Mouse (Mus musculus): ENCODE results near the gene Cep152. TPM values are rescaled to one million over a fixed set of nuclear protein-coding genes. Genes with fewer than 3 reads are reported as not detected.

The Cep152 gene
- polyA plus RNA-seq, 1 experiment from 2014 or later, result 4.0 TPM

- Histone ChIP-seq H3K4me2 (ENCODE audit: low read length) (no peak overlapping the region), H3K4me3 (ENCODE audit: control insufficient read depth in 1 of 2, insufficient read depth in 1 of 2, low read depth in 1 of 2, low read length in 2 of 2) (no peak overlapping the region), H3K9me3 (ENCODE audit: control insufficient read depth, low read length) (no peaks in the 10 kb centered on the region), H3K9ac (ENCODE audit: low read length) (no peak overlapping the region), H3K27ac (replicated peaks in 1 of 2; ENCODE audit: control insufficient read depth in 1 of 2, insufficient read depth in 1 of 2, low read depth in 2 of 2, low read length in 2 of 2) (no peak overlapping the region), H3K4me1 (ENCODE audit: control insufficient read depth in 2 of 2, insufficient read depth in 2 of 2, low read length in 2 of 2) (no peaks in the 10 kb centered on the region), H3K36me3 (ENCODE audit: control insufficient read depth, insufficient read depth, low read length) (no peaks in the 10 kb centered on the region), H3K27me3 (ENCODE audit: control insufficient read depth, insufficient read depth, low read length) (no peaks in the 10 kb centered on the region)
- 78% methylated on average over 3 of the region's 3 CpGs for WGBS
- no peak for ATAC-seq (ENCODE audit: insufficient number of reproducible peaks, insufficient read depth, low FRiP score, low read depth)
These were observed 85.3 kb downstream of the Cep152 start for GRCm38 (mm10) chr2:125539640-125540039.

- H3K27ac ChIP-seq (replicated peaks in 1 of 2; ENCODE audit: control insufficient read depth in 1 of 2, insufficient read depth in 1 of 2, low read depth in 2 of 2, low read length in 2 of 2), result no peak overlapping the region
- ATAC-seq (ENCODE audit: insufficient number of reproducible peaks, insufficient read depth, low FRiP score, low read depth), result peak; percentile 76
These were observed 94.2 kb downstream of the Cep152 start for GRCm38 (mm10) chr2:125530665-125531064.

GRCm38 (mm10) chr2:125526566-125526965, 98.3 kb downstream of the Cep152 start:
- WGBS, result 69% methylated on average over 5 of the region's 5 CpGs

More at GRCm38 (mm10) chr2:125530665-125531064, 94.2 kb downstream of the Cep152 start:
- peaks cover 6% of the 10 kb centered on the region in 2 experiments; a peak in 2 of 4 replicates for H3K4me1 ChIP-seq (ENCODE audit: control insufficient read depth in 2 of 2, insufficient read depth in 2 of 2, low read length in 2 of 2)
- H3K9ac ChIP-seq (ENCODE audit: low read length), result no peak overlapping the region
- H3K9me3 ChIP-seq (ENCODE audit: control insufficient read depth, low read length), result no peaks in the 10 kb centered on the region
- WGBS, result 37% methylated on average over 6 of the region's 6 CpGs
- H3K36me3 ChIP-seq (ENCODE audit: control insufficient read depth, insufficient read depth, low read length), result no peaks in the 10 kb centered on the region
- H3K4me3 ChIP-seq (ENCODE audit: control insufficient read depth in 1 of 2, insufficient read depth in 1 of 2, low read depth in 1 of 2, low read length in 2 of 2), result no peak overlapping the region
- H3K4me2 ChIP-seq (ENCODE audit: low read length), result 0 out of 2 replicates have a peak overlapping the region, but pooled peaks have one; percentile 7
- H3K27me3 ChIP-seq (ENCODE audit: control insufficient read depth, insufficient read depth, low read length), result no peaks in the 10 kb centered on the region

GRCm38 (mm10) chr2:125525484-125525883, 99.4 kb downstream of the Cep152 start:
- Histone ChIP-seq H3K9me3 (ENCODE audit: control insufficient read depth, low read length) (0 out of 2 replicates have a peak, but pooled peaks cover 2% of the 10 kb centered on the region), H3K36me3 (ENCODE audit: control insufficient read depth, insufficient read depth, low read length) (no peaks in the 10 kb centered on the region), H3K9ac (ENCODE audit: low read length) (no peak overlapping the region), H3K4me1 (ENCODE audit: control insufficient read depth in 2 of 2, insufficient read depth in 2 of 2, low read length in 2 of 2) (peaks cover 3% of the 10 kb centered on the region in 2 experiments; a peak in 1 of 4 replicates), H3K4me3 (ENCODE audit: control insufficient read depth in 1 of 2, insufficient read depth in 1 of 2, low read depth in 1 of 2, low read length in 2 of 2) (no peak overlapping the region), H3K27me3 (ENCODE audit: control insufficient read depth, insufficient read depth, low read length) (no peaks in the 10 kb centered on the region), H3K27ac (replicated peaks in 1 of 2; ENCODE audit: control insufficient read depth in 1 of 2, insufficient read depth in 1 of 2, low read depth in 2 of 2, low read length in 2 of 2) (no peak overlapping the region), H3K4me2 (ENCODE audit: low read length) (no peak overlapping the region)
- 67% methylated on average over 2 of the region's 2 CpGs for WGBS
- no peak for ATAC-seq (ENCODE audit: insufficient number of reproducible peaks, insufficient read depth, low FRiP score, low read depth)

More at GRCm38 (mm10) chr2:125526566-125526965, 98.3 kb downstream of the Cep152 start:
- ATAC-seq (ENCODE audit: insufficient number of reproducible peaks, insufficient read depth, low FRiP score, low read depth), result no peak
- Histone ChIP-seq H3K4me2 (ENCODE audit: low read length) (no peak overlapping the region), H3K9me3 (ENCODE audit: control insufficient read depth, low read length) (0 out of 2 replicates have a peak, but pooled peaks cover 2% of the 10 kb centered on the region), H3K4me1 (ENCODE audit: control insufficient read depth in 2 of 2, insufficient read depth in 2 of 2, low read length in 2 of 2) (peaks cover 6% of the 10 kb centered on the region in 2 experiments; a peak in 2 of 4 replicates), H3K27me3 (ENCODE audit: control insufficient read depth, insufficient read depth, low read length) (no peaks in the 10 kb centered on the region), H3K27ac (replicated peaks in 1 of 2; ENCODE audit: control insufficient read depth in 1 of 2, insufficient read depth in 1 of 2, low read depth in 2 of 2, low read length in 2 of 2) (no peak overlapping the region), H3K9ac (ENCODE audit: low read length) (no peak overlapping the region), H3K36me3 (ENCODE audit: control insufficient read depth, insufficient read depth, low read length) (no peaks in the 10 kb centered on the region), H3K4me3 (ENCODE audit: control insufficient read depth in 1 of 2, insufficient read depth in 1 of 2, low read depth in 1 of 2, low read length in 2 of 2) (no peak overlapping the region)

GRCm38 (mm10) chr2:125516594-125516993, 108.3 kb downstream of the Cep152 start:
- no peaks in the 10 kb centered on the region for H3K27me3 ChIP-seq (ENCODE audit: control insufficient read depth, insufficient read depth, low read length)
- H3K4me2 ChIP-seq (ENCODE audit: low read length), result no peak overlapping the region
- whole genome bisulfite sequencing, result 4% methylated on average over 4 of the region's 4 CpGs
- no peak overlapping the region for H3K9ac ChIP-seq (ENCODE audit: low read length)
- H3K36me3 ChIP-seq (ENCODE audit: control insufficient read depth, insufficient read depth, low read length), result no peaks in the 10 kb centered on the region
- H3K27ac ChIP-seq (replicated peaks in 1 of 2; ENCODE audit: control insufficient read depth in 1 of 2, insufficient read depth in 1 of 2, low read depth in 2 of 2, low read length in 2 of 2), result peak overlapping the region; percentile 49; a peak in 3 of 4 replicates
- H3K4me3 ChIP-seq (ENCODE audit: control insufficient read depth in 1 of 2, insufficient read depth in 1 of 2, low read depth in 1 of 2, low read length in 2 of 2), result no peak overlapping the region
- peaks cover 8 to 23% of the 10 kb centered on the region in 2 experiments for H3K4me1 ChIP-seq (ENCODE audit: control insufficient read depth in 2 of 2, insufficient read depth in 2 of 2, low read length in 2 of 2)
- H3K9me3 ChIP-seq (ENCODE audit: control insufficient read depth, low read length), result no peaks in the 10 kb centered on the region
- ATAC-seq (ENCODE audit: insufficient number of reproducible peaks, insufficient read depth, low FRiP score, low read depth), result peak; percentile 89

- Histone ChIP-seq H3K4me1 (ENCODE audit: control insufficient read depth in 2 of 2, insufficient read depth in 2 of 2, low read length in 2 of 2) (peaks cover 8 to 23% of the 10 kb centered on the region in 2 experiments), H3K27ac (replicated peaks in 1 of 2; ENCODE audit: control insufficient read depth in 1 of 2, insufficient read depth in 1 of 2, low read depth in 2 of 2, low read length in 2 of 2) (peak overlapping the region; percentile 49 to 51), H3K4me2 (ENCODE audit: low read length) (no peak overlapping the region), H3K4me3 (ENCODE audit: control insufficient read depth in 1 of 2, insufficient read depth in 1 of 2, low read depth in 1 of 2, low read length in 2 of 2) (no peak overlapping the region), H3K9ac (ENCODE audit: low read length) (no peak overlapping the region), H3K27me3 (ENCODE audit: control insufficient read depth, insufficient read depth, low read length) (no peaks in the 10 kb centered on the region), H3K9me3 (ENCODE audit: control insufficient read depth, low read length) (no peaks in the 10 kb centered on the region), H3K36me3 (ENCODE audit: control insufficient read depth, insufficient read depth, low read length) (no peaks in the 10 kb centered on the region)
- no peak for ATAC-seq (ENCODE audit: insufficient number of reproducible peaks, insufficient read depth, low FRiP score, low read depth)
- WGBS, result 38% methylated on average over 12 of the region's 12 CpGs
These were observed 109.4 kb downstream of the Cep152 start for GRCm38 (mm10) chr2:125515291-125516057.

- 0 out of 4 replicates have a peak overlapping the region, but pooled peaks of 1 of the 2 experiments have one; percentile 16 for H3K27ac ChIP-seq (replicated peaks in 1 of 2; ENCODE audit: control insufficient read depth in 1 of 2, insufficient read depth in 1 of 2, low read depth in 2 of 2, low read length in 2 of 2)
- H3K36me3 ChIP-seq (ENCODE audit: control insufficient read depth, insufficient read depth, low read length), result no peaks in the 10 kb centered on the region
- H3K9me3 ChIP-seq (ENCODE audit: control insufficient read depth, low read length), result no peaks in the 10 kb centered on the region
- 69% methylated on average over 3 of the region's 3 CpGs for WGBS
- ATAC-seq (ENCODE audit: insufficient number of reproducible peaks, insufficient read depth, low FRiP score, low read depth), result no peak
- no peak overlapping the region for H3K4me2 ChIP-seq (ENCODE audit: low read length)
- H3K9ac ChIP-seq (ENCODE audit: low read length), result no peak overlapping the region
- H3K4me3 ChIP-seq (ENCODE audit: control insufficient read depth in 1 of 2, insufficient read depth in 1 of 2, low read depth in 1 of 2, low read length in 2 of 2), result no peak overlapping the region
- no peaks in the 10 kb centered on the region for H3K27me3 ChIP-seq (ENCODE audit: control insufficient read depth, insufficient read depth, low read length)
- H3K4me1 ChIP-seq (ENCODE audit: control insufficient read depth in 2 of 2, insufficient read depth in 2 of 2, low read length in 2 of 2), result peaks cover 8 to 23% of the 10 kb centered on the region in 2 experiments
These were observed 110.5 kb downstream of the Cep152 start for GRCm38 (mm10) chr2:125514391-125514790.

Measured in heart, embryonic 14.5 days (tissue).